Mouse (Mus musculus) midbrain, embryonic 15.5 days (tissue): ENCODE measurements around the gene Angel1. TPM values are rescaled to one million over a fixed set of nuclear protein-coding genes. Genes with fewer than 3 reads are reported as not detected.

Experiments
- ATAC-seq: fragments of 200-750 bp; cut with Nextera tagmentation; replicated peaks from 2 replicates; pipeline ENCODE4 v1.8.0; 2017; ENCODE audit warnings: moderate TSS enrichment
- H3K27ac ChIP-seq: fragments of 300-500 bp; sonication (generic); 2 replicates; pipeline ENCODE4 v1.5.1; 2015; ENCODE audit warnings: mild to moderate bottlenecking, inconsistent platforms
- H3K27me3 ChIP-seq: fragments of 300-500 bp; sonication (generic); replicated peaks from 2 replicates; pipeline ENCODE4 v1.6.1; 2015; ENCODE audit warnings: inconsistent platforms
- H3K36me3 ChIP-seq: fragments of 300-500 bp; sonication (generic); replicated peaks from 2 replicates; pipeline ENCODE4 v1.6.1; 2015; ENCODE audit warnings: inconsistent platforms
- H3K4me1 ChIP-seq: fragments of 300-500 bp; sonication (generic); 2 replicates; pipeline ENCODE4 v1.6.1; 2015; ENCODE audit warnings: inconsistent platforms
- H3K4me2 ChIP-seq: fragments of 300-500 bp; sonication (generic); 2 replicates; pipeline ENCODE4 v1.6.1; 2015; ENCODE audit warnings: inconsistent platforms, mild to moderate bottlenecking, moderate library complexity
- H3K4me3 ChIP-seq: fragments of 300-500 bp; sonication (generic); 2 replicates; pipeline ENCODE4 v1.5.1; 2015; ENCODE audit warnings: mild to moderate bottlenecking, inconsistent platforms
- H3K9ac ChIP-seq: fragments of 300-500 bp; sonication (generic); 2 replicates; pipeline ENCODE4 v1.6.1; 2015; ENCODE audit warnings: mild to moderate bottlenecking, inconsistent platforms
- H3K9me3 ChIP-seq: fragments of 300-500 bp; sonication (generic); 2 replicates; pipeline ENCODE4 v1.6.1; 2016; ENCODE audit warnings: inconsistent platforms
- WGBS: fragments of 180-500 bp; shearing (Covaris S2); methylation state at CpG from one replicate; pipeline ENCODE4 v1.1.7; 2015; ENCODE audit warnings: mixed read lengths; 5-methylcytosine and 5-hydroxymethylcytosine counted together
- polyA plus RNA-seq: library from polyadenylated mRNA; unstranded; fragments of >200 nt; fragmentation: Nextera tagmentation; extraction: Ambion mirVana; gene quantifications from 2 replicates; pipeline ENCODE4 v1.2.1, GENCODE M21; 2015

The Angel1 gene
- polyA plus RNA-seq, 1 experiment from 2014 or later = 12.8 TPM

DNA sequence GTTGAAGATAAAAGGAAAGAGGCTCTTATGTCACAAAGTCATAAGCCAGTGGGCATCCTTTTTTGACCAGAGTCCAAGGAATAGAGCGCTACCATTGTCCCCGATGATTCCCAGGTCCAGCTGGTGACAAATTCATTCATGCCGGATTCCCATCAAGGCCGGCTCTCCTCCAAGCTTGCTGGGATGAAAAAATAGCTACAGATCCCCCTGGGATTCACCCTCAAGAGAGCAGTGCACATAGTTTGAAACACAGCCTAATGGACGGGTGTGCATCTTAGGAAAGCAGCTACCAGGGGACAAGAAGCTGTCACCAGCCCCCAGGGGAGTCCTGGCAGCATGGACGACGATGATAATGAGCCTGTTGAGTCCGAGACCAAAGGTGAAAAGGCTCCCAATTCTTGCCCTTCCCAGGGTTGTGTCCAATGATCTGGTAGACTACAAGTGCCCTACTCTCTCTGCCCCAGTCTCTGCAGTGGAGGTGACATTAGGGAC, 8.1 kb upstream of the Angel1 start, which contains the start of gene Lrrc74a:
TSS of gene Lrrc74a (plus strand) at position 51 of the 492 bp plus-strand sequence.
- ATAC-seq = no peak
- 84% methylated on average over 8 of the region's 8 CpGs for WGBS
- no peak within 1 kb of the TSS for H3K9ac ChIP-seq

DNA sequence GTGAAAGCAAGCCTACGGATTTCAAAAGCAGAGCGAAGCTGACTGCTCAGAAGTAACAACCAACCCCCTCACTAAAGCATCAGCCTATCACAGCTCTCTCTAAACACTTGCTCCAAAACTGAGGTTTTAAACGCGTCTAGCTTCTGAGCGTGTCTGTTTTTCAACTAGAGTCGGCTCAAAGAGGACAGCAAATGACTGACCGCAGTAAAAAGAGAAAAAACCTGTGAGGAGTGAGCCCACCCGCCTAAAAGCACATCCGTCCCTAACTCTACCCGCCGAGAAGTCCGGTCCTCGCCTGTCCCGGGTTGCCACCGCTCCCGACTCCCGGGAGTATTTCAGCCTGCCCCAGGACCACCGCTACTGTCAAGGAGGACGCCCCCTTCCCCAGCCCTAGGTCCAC, 554 bp downstream of the Angel1 start:
- Histone ChIP-seq H3K36me3 (no peaks in the 10 kb centered on the region), H3K27ac (peak overlapping the region; percentile 81), H3K4me1 (peaks cover 10% of the 10 kb centered on the region), H3K4me3 (peak overlapping the region; percentile 88), H3K9ac (peak overlapping the region; percentile 81), H3K27me3 (no peaks in the 10 kb centered on the region), H3K9me3 (no peaks in the 10 kb centered on the region), H3K4me2 (peak overlapping the region; percentile 90)
- peak; percentile 71 for ATAC-seq
- 0% methylated on average over 19 of the region's 19 CpGs for WGBS

More for the DNA sequence above, 8.1 kb upstream of the Angel1 start, which contains the start of gene Lrrc74a:
- Histone ChIP-seq H3K27me3 (no peaks in the 10 kb centered on the region), H3K36me3 (no peaks in the 10 kb centered on the region), H3K4me1 (no peaks in the 10 kb centered on the region), H3K27ac (no peak within 1 kb of the TSS), H3K4me3 (no peak within 1 kb of the TSS), H3K9me3 (no peaks in the 10 kb centered on the region), H3K4me2 (no peak within 1 kb of the TSS)

DNA sequence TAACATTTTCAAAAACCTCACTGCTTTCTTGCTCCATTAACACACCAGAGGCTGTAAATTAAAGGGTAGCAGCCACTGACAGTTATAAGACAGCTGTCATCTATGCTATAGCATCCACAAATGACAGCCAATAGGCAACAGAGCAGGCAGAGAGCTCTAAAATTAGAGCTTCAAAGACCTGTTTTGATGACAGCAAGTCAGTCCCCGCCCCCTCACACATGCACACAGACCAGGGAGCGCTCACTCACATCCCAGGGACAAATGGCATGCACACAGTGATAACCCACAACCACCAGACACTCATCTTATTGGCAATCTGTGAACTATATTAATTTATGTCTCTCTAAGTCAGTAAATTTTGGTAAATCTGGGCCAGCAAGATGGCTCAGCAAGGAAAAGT, 2.0 kb downstream of the Angel1 start:
- H3K4me1 ChIP-seq = peaks cover 10% of the 10 kb centered on the region
- H3K9ac ChIP-seq = no peak overlapping the region
- no peak overlapping the region for H3K4me2 ChIP-seq
- ATAC-seq = no peak
- no peaks in the 10 kb centered on the region for H3K9me3 ChIP-seq
- H3K27me3 ChIP-seq = no peaks in the 10 kb centered on the region
- H3K36me3 ChIP-seq = no peaks in the 10 kb centered on the region
- 68% methylated on average over 2 of the region's 2 CpGs for WGBS
- no peak overlapping the region for H3K4me3 ChIP-seq
- no peak overlapping the region for H3K27ac ChIP-seq

DNA sequence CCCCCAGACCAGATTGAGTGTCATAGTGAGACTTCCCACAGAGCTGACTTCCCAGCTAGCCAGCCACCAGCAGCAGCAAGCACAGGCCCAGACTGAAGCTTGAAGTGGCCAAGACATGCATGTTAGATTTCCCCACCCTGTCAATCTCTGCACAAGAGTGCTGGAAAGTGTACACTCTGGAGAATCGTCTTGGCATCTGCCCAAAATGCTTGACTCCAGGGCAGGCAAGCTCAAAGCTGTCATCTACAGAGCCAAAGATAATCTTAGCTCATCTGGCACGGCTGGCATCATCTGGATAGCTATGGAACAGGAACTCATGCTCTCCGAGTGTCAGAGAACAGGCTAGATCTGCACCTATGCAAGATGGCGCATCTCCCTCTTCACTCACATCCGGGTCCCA, 4.8 kb downstream of the Angel1 start:
- Histone ChIP-seq H3K9me3 (no peaks in the 10 kb centered on the region), H3K36me3 (no peaks in the 10 kb centered on the region), H3K4me3 (no peak overlapping the region), H3K27me3 (no peaks in the 10 kb centered on the region), H3K27ac (no peak overlapping the region), H3K4me1 (peaks cover 10% of the 10 kb centered on the region), H3K4me2 (no peak overlapping the region), H3K9ac (no peak overlapping the region)
- ATAC-seq = no peak
- 86% methylated on average over 5 of the region's 5 CpGs for WGBS

DNA sequence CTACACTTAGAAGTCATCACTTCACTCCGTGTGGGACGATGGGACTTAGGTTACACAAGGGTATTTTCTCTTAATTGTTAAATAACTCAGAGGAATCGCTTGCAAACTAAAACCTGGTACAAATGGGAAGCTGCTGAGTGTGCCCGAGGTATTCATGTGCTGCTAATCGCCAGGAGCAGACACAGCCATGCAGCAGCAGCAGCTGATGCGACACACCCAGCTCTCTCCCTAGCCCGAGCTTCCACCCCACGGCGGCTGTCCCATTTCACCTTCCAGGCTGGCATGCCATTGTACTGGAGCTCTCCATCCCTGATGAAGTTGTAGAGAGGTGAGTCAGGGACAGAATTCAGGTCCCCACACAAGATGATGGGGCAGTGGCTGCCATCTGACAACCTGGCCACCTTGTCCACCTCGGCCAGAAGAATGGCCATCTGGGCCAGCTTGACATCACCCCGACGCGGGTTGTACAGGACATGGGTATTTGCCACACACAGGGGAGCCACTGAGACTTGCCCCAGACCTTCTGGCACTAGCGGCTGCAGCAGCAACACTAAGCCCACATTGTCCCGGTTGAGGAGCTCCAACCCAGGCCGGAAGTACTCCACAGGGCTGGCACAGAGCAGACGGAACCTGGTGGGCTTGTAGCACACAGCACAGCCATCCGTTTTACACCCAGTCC, 6.2 kb downstream of the Angel1 start:
- H3K4me2 ChIP-seq = no peak overlapping the region
- no peak overlapping the region for H3K9ac ChIP-seq
- no peak for ATAC-seq
- no peak overlapping the region for H3K4me3 ChIP-seq
- peaks cover 4% of the 10 kb centered on the region for H3K4me1 ChIP-seq
- no peaks in the 10 kb centered on the region for H3K27me3 ChIP-seq
- no peak overlapping the region for H3K27ac ChIP-seq
- no peaks in the 10 kb centered on the region for H3K36me3 ChIP-seq
- no peaks in the 10 kb centered on the region for H3K9me3 ChIP-seq
- 88% methylated on average over 18 of the region's 18 CpGs for WGBS

DNA sequence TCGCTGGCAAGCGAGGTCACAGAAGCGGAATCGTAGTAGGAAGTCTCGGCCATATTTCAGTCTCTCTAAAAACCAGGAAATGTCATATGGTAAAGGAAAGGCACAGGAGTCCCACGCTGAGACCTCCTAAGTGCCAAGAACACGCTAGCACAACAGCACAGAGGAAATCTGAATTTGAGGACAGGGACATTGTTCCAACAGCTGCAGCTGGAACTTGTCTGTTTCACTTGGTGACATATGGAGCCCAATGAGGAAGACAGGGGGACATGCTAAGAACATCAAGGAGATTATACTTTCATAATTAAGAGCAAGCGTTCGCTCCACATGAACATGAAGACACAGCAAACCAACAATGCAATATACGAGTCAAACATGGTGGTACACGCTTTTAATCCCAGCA, 9.3 kb downstream of the Angel1 start:
- Histone ChIP-seq H3K27me3 (no peaks in the 10 kb centered on the region), H3K9ac (no peak overlapping the region), H3K27ac (no peak overlapping the region), H3K4me3 (no peak overlapping the region), H3K4me1 (no peaks in the 10 kb centered on the region), H3K36me3 (no peaks in the 10 kb centered on the region), H3K9me3 (no peaks in the 10 kb centered on the region), H3K4me2 (no peak overlapping the region)
- ATAC-seq = no peak
- 92% methylated on average over 11 of the region's 11 CpGs for WGBS

DNA sequence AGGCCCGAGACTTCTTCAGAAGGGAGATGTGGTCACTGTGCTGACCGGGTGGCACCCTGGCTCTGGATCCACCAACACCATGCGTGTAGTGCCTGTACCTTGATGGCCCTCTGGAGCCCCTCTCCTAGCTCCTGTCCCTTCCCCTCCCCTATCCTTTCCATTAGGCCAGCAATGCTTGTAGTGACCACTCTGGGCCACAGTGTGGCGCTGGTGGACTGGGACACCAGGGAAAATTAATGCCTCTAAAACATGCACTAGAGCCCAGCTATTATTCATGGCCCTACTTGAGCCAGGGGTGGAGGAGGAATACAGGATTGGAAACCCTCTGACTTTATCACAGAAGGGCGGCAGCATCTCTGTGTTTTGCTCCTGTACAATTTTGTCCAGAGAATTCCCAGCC, 10.9 kb downstream of the Angel1 start:
- 45% methylated on average over 5 of the region's 5 CpGs for WGBS
- H3K9ac ChIP-seq = no peak overlapping the region
- H3K27ac ChIP-seq = no peak overlapping the region
- no peaks in the 10 kb centered on the region for H3K27me3 ChIP-seq
- ATAC-seq = no peak; the same call in 1 of the 2 replicates
- H3K4me1 ChIP-seq = no peaks in the 10 kb centered on the region
- no peak overlapping the region for H3K4me2 ChIP-seq
- no peaks in the 10 kb centered on the region for H3K36me3 ChIP-seq
- no peak overlapping the region for H3K4me3 ChIP-seq
- no peaks in the 10 kb centered on the region for H3K9me3 ChIP-seq

DNA sequence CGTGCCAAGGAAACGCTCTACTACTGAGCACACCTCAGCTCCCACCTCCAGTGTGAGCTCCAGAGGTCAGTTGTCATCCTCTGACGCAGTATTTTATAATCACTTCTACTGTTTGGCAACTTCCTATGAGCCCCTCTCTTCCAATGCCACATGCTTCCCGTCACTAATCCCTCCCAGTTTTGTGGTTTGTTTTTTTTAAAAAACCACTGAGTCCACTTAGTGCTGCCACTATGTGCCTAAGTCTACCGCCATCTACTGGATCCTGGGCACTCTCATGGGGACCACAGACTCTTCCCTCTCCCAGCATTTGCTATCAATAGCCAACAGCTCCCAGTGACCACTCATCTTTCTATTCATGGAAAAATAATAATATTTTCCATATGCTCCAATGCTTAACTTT, 12.2 kb downstream of the Angel1 start:
- Histone ChIP-seq H3K4me3 (no peak overlapping the region), H3K4me2 (no peak overlapping the region), H3K27ac (no peak overlapping the region), H3K4me1 (no peaks in the 10 kb centered on the region), H3K9me3 (no peaks in the 10 kb centered on the region), H3K36me3 (no peaks in the 10 kb centered on the region), H3K9ac (no peak overlapping the region), H3K27me3 (no peaks in the 10 kb centered on the region)
- no peak for ATAC-seq
- WGBS = 78% methylated on average over 5 of the region's 5 CpGs

DNA sequence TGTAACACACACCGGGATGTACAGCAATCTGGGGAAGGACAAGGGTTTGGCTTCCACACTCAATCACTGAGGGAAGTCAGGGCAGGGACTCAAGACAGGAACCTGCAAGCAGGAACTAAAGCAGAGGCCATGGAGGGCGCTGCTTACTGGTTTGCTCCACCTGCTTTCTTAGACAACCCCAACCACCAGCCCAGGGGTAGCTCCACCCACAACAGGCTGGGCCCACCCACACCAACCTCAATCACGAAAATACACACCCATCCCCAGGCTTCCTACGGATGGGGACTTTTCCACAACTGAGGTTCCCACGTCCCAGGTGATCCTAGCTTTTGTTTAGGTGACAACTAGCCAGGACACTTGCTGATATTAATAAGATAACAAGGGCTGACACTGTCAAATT, 20.4 kb downstream of the Angel1 start:
- H3K36me3 ChIP-seq = no peaks in the 10 kb centered on the region

DNA sequence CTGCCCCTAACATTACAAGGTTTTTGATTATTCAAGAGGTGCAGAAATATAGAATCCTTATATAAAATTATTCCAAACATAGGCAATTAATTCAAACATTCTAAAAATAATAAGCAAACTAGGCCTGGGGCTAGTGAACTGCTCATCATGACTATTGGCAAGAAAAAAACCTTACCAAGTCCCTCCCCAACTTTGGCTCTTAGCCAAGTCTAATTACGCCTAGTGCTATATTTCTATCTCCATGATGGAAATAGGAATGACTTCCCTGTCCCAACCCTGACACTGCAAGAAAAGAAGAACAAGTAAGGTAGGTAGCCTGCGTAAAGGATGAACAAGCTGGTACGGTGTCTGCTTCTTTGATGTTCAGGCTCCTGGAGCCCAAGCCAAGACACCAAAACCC, 23.6 kb downstream of the Angel1 start:
- no peaks in the 10 kb centered on the region for H3K36me3 ChIP-seq
- H3K27me3 ChIP-seq = no peaks in the 10 kb centered on the region
- no peak overlapping the region for H3K4me3 ChIP-seq
- no peak overlapping the region for H3K9ac ChIP-seq
- H3K4me2 ChIP-seq = no peak overlapping the region
- no peak overlapping the region for H3K27ac ChIP-seq
- ATAC-seq = no peak
- WGBS = 88% methylated on average over 3 of the region's 3 CpGs
- no peaks in the 10 kb centered on the region for H3K9me3 ChIP-seq
- peaks cover 12% of the 10 kb centered on the region for H3K4me1 ChIP-seq

More for the DNA sequence above, 20.4 kb downstream of the Angel1 start:
- Histone ChIP-seq H3K9ac (no peak overlapping the region), H3K9me3 (no peaks in the 10 kb centered on the region), H3K27me3 (no peaks in the 10 kb centered on the region), H3K4me2 (no peak overlapping the region), H3K4me3 (no peak overlapping the region), H3K4me1 (no peaks in the 10 kb centered on the region; the same call in 1 of the 2 replicates), H3K27ac (no peak overlapping the region)
- 79% methylated on average over 5 of the region's 5 CpGs for whole genome bisulfite sequencing
- ATAC-seq = no peak

DNA sequence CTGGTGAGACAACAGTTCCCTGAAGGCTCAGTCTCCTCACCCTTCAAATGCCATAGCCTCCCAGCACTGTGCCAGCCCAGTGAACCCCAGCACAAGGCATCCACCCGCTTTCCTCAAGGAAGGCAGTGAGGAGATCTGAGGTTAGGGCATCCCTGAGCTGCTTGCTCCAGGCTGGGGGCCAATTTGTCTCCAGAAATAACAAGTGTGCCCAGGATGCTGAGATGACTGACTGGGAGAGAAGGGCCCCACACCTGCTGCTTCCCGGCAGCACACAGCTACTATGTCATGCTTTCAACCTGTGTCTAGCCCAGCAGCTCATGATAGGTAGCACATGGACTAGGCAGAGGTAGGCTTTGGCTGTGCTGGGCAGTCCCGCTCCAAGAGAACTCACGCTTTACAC, 24.8 kb downstream of the Angel1 start:
- Histone ChIP-seq H3K9ac (no peak overlapping the region), H3K27me3 (no peaks in the 10 kb centered on the region), H3K4me2 (no peak overlapping the region), H3K4me3 (no peak overlapping the region), H3K9me3 (no peaks in the 10 kb centered on the region), H3K36me3 (no peaks in the 10 kb centered on the region), H3K4me1 (peaks cover 12% of the 10 kb centered on the region), H3K27ac (no peak overlapping the region)
- WGBS = 94% methylated on average over 4 of the region's 4 CpGs
- no peak for ATAC-seq

DNA sequence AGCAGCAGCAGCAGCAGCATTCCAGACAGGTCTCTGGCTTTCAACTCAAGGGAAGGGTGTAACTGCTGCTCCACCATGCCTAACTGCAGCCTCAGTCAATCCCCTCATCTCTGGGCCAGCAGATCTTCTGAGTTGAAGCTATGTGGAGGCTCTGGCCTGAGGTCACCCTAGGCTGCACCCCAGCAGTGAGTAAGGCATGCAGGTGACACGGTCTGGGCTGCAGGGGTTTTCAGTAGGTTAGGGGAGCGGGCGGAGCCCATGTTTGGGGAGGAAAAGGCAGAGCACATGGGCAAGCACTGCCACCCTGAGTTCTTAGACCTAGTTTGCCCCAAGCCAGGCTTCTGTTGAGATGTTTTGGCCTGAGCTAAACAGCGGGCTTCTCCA, 25.3 kb downstream of the Angel1 start:
- WGBS = 62% methylated on average over 4 of the region's 4 CpGs
- Histone ChIP-seq H3K9me3 (no peaks in the 10 kb centered on the region), H3K4me3 (no peak overlapping the region), H3K27ac (peak overlapping the region; percentile 35), H3K4me1 (peaks cover 12% of the 10 kb centered on the region), H3K4me2 (no peak overlapping the region), H3K36me3 (peaks cover 6% of the 10 kb centered on the region), H3K27me3 (no peaks in the 10 kb centered on the region), H3K9ac (no peak overlapping the region)
- ATAC-seq = no peak
